Mouse (Mus musculus): ENCODE measurements around the gene Proser1.

Gene Proser1

DNA sequence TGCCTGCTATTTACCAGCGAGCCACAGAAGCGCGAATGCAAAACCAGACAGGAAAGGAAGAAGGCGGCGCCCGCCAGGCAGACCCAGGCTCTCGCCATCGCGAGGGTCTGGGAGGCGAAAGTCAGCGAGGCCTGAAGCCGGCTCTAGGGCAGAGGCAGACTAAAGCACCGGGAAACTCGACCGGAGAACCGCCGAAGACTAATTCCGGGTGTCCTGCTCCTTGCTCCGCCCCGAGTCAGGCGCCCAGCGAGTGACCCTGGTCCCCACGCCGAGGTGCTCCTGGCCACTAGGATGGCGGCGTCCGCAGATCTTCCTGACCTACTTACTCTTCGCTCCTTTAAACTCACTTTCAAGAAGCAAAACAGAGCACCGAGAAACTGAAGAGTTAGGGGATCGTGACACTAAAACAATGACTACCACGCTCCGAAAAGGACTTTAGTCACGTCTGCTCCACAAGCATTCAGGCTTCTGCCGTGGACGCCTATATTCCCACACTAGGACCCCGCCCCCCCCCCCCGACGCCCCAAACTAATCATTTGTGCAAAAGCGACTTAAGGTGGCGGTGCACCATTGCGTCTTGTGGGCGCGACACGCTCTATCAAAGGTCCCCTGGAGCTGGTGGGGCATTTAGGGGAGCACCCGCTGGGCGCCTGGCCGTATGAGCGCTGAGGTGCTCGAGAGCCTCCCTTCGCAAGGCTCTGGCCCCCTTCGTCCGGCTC is at the start of gene Proser1, which contains the start of gene Nhlrc3:
Gene Proser1, plus strand, starts transcription at position 621 of the 719 bp plus-strand sequence.
Gene Nhlrc3, minus strand, starts transcription at position 287 of the 719 bp plus-strand sequence.
- DNase-seq (ENCODE audit: low spot score in 2 of 2), result peak; percentile 92 to 95

DNA sequence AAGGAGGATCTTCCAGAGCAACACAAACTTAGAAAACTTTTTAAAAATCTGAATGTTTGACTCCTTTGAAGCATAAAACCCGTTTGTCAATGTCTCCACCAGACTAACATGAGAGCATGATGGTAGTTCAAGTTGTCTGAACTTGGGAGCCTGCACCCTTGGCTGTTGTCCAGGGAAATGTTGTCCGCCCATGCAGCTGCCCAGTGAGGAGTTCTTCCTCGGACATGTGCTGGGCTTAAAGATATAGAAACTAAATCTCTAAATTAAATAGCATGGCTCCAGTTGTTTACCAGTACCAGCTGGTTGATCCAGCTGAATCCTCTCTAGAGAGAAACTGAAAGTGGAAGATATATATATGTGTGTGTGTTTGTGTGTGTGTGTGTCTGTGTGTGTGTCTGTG is 49.5 kb upstream of the Proser1 start:
- no peak for DNase-seq (ENCODE audit: low spot score in 2 of 2)

DNA sequence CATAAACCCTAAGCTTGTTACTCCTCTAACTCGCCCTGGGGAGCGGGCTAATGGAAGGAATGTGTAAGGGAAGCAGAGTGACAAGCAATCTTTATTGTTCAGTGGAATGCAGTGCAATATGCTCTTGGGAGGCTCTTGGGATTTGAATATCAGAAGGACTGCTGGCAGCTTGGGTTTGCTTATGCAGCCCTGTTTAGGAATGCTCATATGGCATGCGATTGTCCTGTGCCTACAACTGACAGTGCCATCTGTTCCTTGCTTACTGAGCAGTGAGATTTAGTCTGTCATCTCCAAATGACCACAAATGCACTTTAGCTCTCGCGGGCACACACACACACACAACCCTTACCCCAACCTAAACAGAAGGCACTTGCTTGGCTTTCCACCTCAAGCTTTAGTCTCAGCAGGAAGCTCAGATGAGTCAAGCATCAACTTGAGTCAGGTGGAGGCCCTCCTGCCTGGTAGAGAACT is 47.4 kb upstream of the Proser1 start:
- no peak for DNase-seq (ENCODE audit: low spot score in 2 of 2)

DNA sequence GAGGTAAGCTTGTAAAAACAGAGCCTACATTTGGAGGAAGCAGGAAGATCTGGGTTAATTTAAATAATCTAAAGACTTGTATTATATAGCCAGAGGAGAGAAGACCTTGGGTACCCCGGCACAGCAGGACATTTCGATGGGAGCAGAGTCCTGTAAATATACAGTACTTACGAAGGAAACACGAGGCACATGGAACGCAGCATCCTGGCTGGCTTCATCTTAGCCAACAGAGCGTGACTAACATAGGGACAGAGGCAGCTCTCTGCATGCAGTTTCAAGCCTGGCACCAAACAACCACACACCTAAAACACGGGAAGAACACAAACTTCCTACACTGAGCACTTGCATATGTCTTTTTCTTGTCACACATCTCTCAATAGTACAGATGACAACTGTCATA is 45.8 kb upstream of the Proser1 start:
- no peak for DNase-seq (ENCODE audit: low spot score in 2 of 2)

DNA sequence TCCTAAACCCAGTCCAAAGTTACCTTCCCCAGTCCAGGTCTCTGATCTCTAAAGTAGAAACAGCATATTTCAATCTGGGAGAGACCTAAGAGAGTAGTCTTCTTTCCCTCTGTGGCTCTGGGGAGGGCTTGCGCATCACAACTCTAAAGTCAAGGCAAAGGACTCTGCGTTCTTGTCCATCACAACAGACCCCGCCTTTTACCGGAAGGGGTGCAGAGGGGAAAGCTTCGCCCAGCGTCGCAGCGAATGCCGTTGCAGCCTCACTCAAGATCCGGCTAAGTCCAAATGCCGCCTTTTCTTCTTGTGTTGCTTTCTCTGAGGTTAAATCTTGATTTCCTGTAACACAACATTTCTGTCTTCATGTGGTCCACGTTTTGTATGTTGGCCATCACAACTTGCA is 41.8 kb upstream of the Proser1 start:
- DNase-seq (ENCODE audit: low spot score in 2 of 2), result no peak

DNA sequence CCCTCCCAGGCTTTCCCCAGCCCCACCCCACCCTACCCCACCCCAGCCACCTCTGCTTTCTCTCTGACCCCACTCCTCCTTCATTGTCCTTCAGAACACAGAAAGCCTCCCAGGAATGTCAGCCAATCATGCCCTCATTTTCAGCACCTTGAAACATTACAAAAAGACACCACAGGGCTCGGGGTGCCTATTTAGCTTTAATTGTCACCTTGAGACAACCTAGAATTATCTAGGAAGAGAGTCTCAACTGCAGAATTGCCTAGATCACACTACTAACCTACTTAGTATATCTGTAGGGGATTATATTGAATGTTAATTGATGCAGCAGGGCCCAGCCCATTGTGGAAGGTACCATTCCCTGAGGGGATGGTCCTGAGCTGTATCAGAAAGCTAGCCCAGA is 40.8 kb upstream of the Proser1 start:
- DNase-seq (ENCODE audit: low spot score in 2 of 2), result no peak

DNA sequence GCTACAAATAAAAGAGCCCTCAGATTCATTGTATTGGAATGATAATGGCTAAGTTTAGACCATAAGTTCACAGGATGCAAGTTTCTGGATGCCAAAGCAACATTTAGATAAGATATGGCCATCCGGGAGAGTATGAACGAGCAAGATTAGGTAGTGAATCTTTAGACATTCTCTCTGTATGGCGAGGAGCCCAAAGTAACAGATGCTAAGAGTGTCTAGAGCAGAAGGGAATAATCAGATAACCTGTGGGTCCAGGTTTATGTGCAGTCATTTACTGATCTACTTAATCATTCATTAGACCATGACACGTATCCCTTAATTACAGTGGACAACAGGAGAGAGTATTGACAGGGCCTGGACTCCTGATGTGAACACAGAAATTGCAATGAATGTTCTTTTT is 39.9 kb upstream of the Proser1 start:
- no peak for DNase-seq (ENCODE audit: low spot score in 2 of 2)

DNA sequence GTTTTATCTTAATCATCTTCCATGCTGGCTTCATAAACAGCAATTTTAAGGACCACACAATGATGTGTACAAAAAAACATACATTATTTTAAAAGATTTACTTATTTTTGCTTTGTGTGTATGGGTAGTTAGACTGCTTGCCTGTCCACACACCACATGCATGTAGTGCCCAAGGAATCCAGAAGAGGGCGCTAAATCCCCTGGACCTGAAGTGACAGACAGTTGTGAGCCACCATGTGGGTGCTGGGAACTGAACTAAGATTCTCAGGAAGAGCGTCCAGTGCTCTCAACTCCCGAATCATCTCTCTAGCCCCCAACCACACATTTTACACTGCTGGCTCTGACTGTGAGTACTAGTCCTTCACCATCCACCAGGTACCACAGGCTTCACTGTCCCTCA is 28.9 kb upstream of the Proser1 start:
- no peak for DNase-seq (ENCODE audit: low spot score in 2 of 2)

DNA sequence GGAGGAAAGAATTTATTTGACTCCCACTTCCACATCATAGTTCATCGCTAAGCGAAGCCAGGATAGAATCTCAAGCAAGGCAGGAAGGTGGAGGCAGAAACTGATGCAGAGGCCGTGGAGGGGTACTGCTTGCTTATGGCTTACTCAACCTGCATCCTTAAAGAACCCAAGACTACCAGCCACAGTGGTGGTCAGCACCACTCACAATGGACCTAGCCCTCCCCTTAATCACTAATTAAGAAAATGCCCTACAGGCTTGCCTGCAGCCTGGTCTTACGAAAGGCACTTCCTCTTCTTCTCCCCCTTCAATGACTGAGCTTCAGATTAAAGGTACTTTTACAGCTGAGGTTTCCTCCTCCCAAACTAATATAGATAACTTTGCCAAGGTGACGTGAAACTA is 26.9 kb upstream of the Proser1 start:
- no peak for DNase-seq (ENCODE audit: low spot score in 2 of 2)

DNA sequence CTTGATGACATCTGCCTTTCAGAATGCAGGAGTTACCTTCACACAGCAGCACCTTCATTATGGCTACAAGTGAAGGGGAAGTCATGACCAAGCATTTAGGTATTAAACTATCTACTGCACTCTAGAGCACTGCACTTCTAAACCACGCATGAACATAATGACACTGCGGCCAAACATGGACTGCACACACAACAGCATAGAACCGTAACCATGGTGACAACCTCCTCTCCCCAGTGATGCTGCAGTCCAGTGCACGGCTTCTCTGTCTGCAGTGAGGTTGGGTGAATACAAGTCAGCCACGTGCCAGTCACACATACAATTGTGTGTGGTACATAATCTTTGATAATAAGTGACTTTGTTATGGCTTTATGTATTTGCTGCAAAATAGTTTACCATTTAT is 17.9 kb upstream of the Proser1 start:
- DNase-seq (ENCODE audit: low spot score in 2 of 2), result no peak

DNA sequence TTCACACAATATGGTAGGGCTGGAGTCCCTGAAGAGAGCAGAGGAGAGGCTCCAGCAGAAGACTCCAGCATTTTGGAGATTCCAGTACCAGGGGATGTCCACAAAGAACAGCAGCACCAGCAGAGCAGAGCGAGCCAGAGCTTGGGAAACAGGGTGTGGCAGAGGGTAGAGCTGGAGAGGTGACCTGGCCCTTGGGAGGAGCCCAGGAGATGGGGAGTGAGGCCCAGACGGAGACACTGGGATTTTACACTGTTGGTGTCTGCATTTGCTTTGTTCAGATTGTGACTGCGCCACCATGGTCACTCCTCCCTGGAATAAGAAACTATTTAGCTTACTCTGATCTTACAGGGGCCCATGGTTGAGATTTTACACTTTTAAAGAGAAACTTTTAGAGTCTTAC is 16.7 kb upstream of the Proser1 start:
- DNase-seq (ENCODE audit: low spot score in 2 of 2), result no peak

DNA sequence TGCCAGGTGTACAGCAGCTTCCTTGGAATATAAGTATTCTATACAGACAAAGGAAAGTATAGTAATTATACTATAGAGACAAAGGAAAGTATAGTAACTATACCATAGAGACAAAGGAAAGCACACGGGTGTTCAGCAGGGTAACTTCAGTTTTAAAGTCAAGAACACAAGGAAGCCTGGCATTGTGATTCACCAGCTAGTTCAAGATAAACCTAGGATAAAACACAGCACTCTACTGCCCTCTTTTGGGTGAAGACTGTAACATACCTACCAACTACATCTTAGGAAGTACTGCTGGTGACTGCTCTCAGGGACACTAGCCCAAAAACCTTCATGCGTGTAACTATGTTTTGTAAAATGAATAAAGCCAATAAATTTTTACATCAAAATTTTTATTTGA is 15.3 kb upstream of the Proser1 start:
- peak; percentile 41 to 75 for DNase-seq (ENCODE audit: low spot score in 2 of 2)

DNA sequence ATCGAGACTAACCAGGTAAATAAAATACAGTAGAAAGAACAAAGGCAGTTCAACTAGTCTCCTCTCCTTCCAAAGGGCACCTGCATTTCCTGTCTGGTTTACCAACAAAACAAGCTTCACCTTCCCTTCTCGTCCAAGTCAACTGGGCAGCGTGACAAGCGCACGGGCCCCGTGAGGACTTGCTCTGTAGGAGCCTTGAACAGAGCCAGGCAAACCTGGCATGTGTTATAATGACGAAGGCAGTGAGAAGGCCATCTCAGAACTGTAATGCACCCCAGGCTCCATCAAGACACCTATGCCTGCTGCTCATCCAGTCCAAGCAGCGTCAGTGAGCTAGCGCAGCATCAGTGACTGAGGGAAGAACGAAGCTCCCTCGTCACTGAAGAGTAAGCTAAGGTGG is 12.8 kb upstream of the Proser1 start:
- DNase-seq (ENCODE audit: low spot score in 2 of 2), result no peak

DNA sequence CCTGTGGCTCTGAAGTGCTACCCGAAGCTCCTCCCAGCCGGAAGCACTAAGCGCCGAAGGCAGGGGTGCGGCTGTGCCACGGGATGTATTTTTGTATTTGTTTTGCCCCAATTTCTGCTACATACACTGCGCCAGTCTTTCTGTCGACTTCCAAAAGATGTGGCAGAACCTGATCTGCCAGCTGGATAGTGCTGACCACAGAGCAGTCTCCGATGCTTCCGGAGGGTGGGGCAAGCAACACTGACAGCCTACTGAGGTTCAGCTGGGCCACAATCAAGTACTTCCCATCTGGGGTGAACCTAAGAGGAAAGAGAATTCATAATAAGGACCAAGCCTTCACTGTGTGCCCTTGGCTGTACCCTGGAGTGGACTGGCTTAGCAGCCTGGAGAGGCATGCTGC is 11.1 kb upstream of the Proser1 start:
- no peak for DNase-seq (ENCODE audit: low spot score in 2 of 2)

DNA sequence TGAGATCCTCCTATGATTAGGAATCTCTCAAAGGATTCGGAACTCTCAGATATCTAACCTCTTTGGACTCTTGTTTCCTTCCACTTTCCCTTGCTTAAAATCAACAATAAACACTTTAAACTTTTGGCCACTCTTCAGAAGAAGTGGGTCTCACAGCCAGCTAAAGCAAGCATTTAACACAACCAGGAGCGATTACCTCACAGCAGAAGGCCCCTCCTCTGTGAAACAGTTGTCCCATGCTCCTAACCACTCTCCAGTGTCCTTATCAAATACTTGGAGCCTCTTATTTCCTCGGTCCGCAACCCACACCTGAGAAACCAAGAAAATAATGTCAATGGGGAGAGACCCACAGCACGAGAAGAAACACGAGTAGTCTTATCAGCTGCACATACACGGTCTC is 10.1 kb upstream of the Proser1 start:
- no peak for DNase-seq (ENCODE audit: low spot score in 2 of 2)

DNA sequence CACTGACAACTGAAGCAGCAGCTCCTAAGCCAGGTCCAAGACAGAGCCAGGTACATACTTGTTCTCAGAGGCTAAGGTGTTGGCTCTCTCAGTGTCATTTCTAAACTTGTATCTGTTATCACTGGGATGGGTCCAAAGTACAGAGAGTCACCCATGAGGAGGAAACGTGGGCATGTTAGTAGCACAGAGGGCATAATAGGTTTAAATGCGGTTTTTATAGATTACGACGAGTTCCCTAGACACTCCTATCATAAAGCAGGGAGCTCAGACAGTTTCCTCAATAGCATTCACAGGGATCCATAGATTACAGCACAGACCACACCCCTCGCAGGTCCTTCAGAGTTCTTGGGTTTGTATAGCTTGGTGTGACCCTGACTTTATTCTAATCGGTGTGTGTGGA is 9.5 kb upstream of the Proser1 start:
- no peak for DNase-seq (ENCODE audit: low spot score in 2 of 2)

DNA sequence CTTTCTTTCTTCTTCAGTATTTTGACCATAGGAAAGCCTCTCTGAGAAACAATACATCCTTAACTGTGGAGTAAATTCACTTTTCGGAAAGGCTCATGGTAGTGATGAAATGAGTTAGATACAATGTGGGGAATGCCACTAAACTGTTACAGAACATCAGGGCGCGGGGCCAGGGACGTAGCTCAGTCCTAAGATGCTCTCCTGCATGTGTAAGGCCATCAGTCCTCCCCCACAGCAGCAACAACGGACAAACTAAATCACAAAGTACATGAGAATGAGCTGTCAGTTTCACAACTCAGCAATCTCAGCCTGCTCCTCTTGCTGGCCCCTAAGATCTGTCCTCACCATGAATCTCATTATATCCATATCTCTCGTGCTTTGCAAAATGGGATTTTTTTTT is 8.9 kb upstream of the Proser1 start:
- DNase-seq (ENCODE audit: low spot score in 2 of 2), result no peak

DNA sequence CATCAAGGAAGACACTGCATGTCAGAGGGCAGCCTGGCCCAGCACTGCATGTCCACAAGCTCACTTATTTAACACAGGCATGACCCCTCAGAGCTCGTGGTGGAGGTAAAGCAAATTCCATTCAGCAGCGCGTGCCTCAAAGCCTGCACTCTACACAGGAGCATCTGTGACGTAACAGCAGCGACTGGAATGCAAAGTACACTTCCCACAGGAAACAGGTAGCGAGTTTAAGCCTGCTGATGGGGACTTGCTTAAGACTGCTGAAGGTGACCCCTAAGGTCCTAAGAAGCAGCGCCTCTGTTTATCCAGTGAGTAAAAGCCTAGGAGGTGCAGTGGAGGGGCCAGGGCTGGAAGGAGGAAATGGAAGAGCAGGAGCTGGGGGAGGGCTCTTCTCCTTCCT is 8.5 kb upstream of the Proser1 start:
- no peak for DNase-seq (ENCODE audit: low spot score in 2 of 2)

DNA sequence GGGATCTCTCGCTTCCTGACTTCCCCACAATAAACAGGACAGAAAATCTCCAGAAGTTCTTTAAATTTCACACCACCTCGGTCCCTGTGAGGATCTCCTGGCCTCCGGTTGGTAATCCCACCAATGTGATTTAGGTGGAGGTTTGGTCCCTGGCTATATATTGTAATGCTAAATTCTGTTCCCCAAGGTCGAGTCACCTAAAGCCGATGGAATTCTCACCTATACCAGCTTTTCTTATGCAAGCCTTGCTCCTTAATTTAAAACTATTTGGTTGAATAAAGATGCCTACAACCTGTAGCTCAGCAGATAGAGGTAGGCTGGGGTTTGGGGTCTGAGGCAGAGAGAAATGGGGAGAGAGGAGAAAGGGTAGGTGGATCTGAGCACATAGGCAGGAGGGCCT is 5.7 kb upstream of the Proser1 start:
- no peak for DNase-seq (ENCODE audit: low spot score in 2 of 2)

DNA sequence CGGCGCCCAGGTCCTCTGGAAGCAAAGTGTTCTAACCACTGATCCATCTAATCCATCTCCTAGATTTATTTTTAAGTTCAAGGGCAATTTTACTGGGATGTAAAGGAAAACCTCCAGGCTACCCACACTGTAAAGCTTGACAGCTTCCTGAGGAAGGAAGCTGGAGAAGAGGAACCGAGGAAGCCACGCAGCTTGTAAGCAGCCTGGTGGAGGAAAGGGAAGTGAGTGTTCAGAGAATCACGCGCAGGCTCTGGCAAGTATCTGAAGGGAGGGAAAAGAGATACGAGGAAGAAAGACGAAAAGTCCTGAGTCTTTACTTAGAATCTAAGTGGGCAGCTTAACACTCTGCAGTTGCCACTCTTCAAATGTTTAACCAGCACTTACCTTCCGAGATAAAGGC is 3.4 kb upstream of the Proser1 start:
- peak; percentile 13 to 44 for DNase-seq (ENCODE audit: low spot score in 2 of 2)

DNA sequence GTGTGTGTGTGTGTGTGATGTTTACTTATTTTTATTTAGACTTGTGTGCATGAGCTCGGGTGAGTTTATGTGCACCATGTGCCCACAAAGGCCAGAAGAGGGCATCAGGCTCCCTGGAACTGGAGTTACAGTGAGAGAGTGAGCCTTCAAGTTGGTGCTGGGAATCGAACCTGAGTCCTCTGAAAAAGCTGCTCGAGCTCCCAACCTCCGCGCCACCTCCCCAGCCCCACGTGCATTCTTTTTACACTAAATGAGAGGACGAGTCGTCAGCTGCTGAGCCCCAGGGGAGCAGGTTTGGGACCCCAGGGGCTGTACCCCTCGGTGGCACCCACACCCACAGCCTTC is 793 bp upstream of the Proser1 start:
- DNase-seq (ENCODE audit: low spot score in 2 of 2), result no peak

DNA sequence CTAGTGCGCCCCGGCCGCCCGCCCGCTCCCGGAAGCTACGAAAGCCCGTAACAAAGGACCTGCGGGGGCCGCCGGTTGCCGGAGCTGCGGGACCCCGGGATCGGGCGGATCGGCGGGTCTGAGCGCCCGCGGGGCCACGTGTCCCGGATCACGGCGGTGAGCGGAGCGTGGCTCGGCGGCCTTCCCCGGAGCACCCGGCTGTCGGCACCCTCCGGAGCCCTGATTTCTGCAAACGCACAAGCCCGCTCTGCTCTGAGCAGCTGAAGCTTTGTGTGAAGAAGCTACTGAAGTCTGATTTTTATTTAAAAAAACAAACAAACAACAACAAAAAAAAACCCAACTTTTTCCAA is 274 bp downstream of the Proser1 start:
- no peak for DNase-seq (ENCODE audit: low spot score in 2 of 2)

DNA sequence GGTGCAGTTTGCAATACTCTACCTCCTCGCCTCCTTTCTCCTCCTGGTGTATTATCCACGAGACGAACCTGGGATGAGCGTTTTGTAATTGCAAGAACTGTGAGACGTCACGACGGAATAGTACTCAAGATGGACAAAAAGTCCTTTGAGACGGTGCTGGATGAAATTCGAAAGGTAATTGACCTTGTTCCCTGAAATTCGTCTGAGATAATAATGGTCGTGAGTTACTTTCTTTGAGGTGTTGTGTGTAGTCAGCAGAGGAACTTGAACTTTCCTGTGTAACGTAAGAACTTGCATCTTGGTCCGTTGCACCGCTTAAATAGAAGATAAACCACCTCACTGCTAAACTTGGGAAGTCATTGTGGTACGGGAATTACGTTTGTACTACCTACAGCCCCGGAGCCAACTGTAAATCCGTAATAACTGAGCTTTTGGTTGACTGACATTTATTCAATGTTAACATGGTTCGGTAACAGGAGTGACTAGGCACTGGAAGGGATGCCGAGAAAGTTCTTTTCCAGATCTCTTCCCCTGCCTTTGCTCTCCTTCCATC is 756 bp downstream of the Proser1 start:
- no peak for DNase-seq (ENCODE audit: low spot score in 2 of 2)

DNA sequence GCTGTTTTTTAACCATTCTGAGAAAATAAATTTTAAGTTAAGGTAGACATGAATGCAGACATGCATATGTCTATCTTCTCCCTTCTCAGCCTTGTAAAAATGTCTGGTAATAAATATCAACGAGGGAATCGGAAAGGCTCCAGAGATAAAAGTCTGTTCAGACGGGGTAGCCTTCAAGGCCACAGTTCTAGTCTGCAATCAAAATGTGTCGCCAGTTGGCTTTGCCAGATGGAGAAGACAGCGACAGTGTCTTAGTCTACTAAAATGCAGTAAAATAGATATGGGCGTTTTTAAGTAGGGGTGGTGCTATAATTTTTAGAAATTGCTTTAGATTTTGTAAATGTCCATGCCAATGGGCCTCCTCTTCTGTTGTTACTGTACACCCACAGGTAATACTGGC is 1.9 kb downstream of the Proser1 start:
- DNase-seq (ENCODE audit: low spot score in 2 of 2), result no peak
